Mouse (Mus musculus) limb, embryonic 12.5 days (tissue): ENCODE results near the gene Coro2b. TPM values are rescaled to one million over a fixed set of nuclear protein-coding genes. Genes with fewer than 3 reads are reported as not detected.
A peak's percentile ranks its signal among the peaks of the same experiment; 100 is the strongest.

Experiments
- ATAC-seq: fragments of 200-750 bp; cut with Nextera tagmentation; 2 replicates; pipeline ENCODE4 v1.8.0; 2017; ENCODE audit warnings: low read depth, moderate TSS enrichment; ENCODE audit not compliant: insufficient number of reproducible peaks, insufficient read depth, low FRiP score, low TSS enrichment
- H3K27ac ChIP-seq: fragments of 300-500 bp; sonication (generic); 2 replicates; pipeline ENCODE4 v1.5.1; 2016; ENCODE audit warnings: mild to moderate bottlenecking, moderate library complexity
- H3K27me3 ChIP-seq: fragments of 300-500 bp; sonication (generic); 2 replicates; pipeline ENCODE4 v1.6.1; 2016; ENCODE audit warnings: mild to moderate bottlenecking, moderate library complexity
- H3K36me3 ChIP-seq: fragments of 300-500 bp; sonication (generic); 2 replicates; pipeline ENCODE4 v1.6.1; 2016; ENCODE audit warnings: mild to moderate bottlenecking, moderate library complexity
- H3K4me1 ChIP-seq: fragments of 300-500 bp; sonication (generic); replicated peaks from 2 replicates; pipeline ENCODE4 v1.6.1; 2016
- H3K4me2 ChIP-seq: fragments of 300-500 bp; sonication (generic); 2 replicates; pipeline ENCODE4 v1.6.1; 2016; ENCODE audit warnings: mild to moderate bottlenecking, moderate library complexity
- H3K4me3 ChIP-seq: fragments of 300-500 bp; sonication (generic); replicated peaks from 2 replicates; pipeline ENCODE4 v1.5.1; 2016; ENCODE audit warnings: mild to moderate bottlenecking
- H3K9ac ChIP-seq: fragments of 300-500 bp; sonication (generic); replicated peaks from 2 replicates; pipeline ENCODE4 v1.6.1; 2016; ENCODE audit warnings: mild to moderate bottlenecking, moderate library complexity
- H3K9me3 ChIP-seq: fragments of 300-500 bp; sonication (generic); 2 replicates; pipeline ENCODE4 v1.6.1; 2016; ENCODE audit warnings: mild to moderate bottlenecking, moderate library complexity
- WGBS: fragments of 180-500 bp; shearing (Covaris S2); methylation state at CpG from one replicate; pipeline ENCODE4 v1.1.7; 2016; 5-methylcytosine and 5-hydroxymethylcytosine counted together
- polyA plus RNA-seq: library from polyadenylated mRNA; unstranded; fragments of >200 nt; fragmentation: Nextera tagmentation; extraction: Ambion mirVana; gene quantifications from 2 replicates; pipeline ENCODE4 v1.2.1, GENCODE M21; 2016

Gene Coro2b
- polyA plus RNA-seq, 1 experiment from 2014 or later: 8.0 TPM

DNA sequence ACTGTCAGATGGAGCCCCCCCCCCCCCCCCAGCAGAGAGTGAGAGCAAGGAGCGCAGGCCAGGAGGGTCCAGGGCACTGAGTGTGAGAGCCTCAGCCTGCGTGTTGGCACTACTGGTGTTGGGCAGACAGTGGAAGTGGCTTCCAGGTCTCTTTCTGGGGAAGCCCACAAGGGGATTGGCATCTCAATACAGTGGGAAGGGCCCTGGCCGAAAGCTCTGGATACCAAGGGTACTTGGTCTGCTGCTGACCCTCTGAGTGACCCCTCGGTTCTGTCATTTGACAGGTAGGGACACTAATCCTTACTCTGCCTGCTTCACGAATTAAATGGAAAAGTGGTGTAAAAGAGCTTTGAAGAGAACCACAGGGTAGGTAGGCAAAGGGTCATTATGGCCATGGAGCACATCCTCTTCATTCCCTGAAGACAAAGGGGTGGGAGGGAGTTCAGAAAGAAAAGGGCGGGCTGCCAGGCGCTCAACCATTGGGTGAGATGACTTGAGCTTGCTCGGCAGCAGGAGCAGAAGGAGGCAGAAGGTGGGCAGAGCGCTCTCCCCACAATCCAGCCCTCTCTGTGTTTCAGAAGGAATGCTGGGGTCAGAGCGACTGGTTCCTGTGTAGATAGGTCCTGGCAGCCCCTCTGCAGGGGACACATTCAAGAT lies 116.5 kb downstream of the Coro2b start:
- Histone ChIP-seq H3K4me3 (peak overlapping the region; percentile 27; the same call in 1 of the 2 replicates), H3K9ac (0 out of 2 replicates have a peak overlapping the region, but pooled peaks have one; percentile 40), H3K27ac (no peak overlapping the region), H3K27me3 (no peaks in the 10 kb centered on the region), H3K36me3 (no peaks in the 10 kb centered on the region), H3K9me3 (no peaks in the 10 kb centered on the region), H3K4me1 (peaks cover 15% of the 10 kb centered on the region), H3K4me2 (peak overlapping the region; percentile 53)
- ATAC-seq: 0 out of 2 replicates have a peak, but pooled peaks have one; percentile 8
- WGBS: 54% methylated on average over 10 of the region's 10 CpGs

DNA sequence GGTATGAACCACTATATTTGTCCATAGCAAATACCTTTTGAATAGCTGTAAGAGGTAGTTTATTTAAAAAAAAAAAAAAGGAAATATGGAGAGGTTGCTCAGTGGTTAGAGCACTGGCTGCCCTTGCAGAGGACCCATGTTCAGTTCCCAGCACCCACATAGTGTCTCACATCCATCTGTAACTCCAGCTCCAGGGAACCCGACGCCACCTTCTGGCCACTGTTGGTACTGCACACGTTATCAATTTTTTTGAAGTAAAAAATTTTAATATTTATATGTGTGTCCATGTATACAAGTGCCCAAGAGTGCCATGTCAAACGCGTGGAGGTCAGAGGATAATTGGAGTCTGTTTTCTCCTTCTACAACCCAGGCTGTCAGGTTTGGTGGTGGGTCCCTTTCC lies 118.1 kb downstream of the Coro2b start:
- no peak overlapping the region for H3K4me2 ChIP-seq
- no peaks in the 10 kb centered on the region for H3K9me3 ChIP-seq
- WGBS: 63% methylated on average over 5 of the region's 5 CpGs
- no peak for ATAC-seq
- H3K27ac ChIP-seq: no peak overlapping the region
- no peak overlapping the region for H3K9ac ChIP-seq
- H3K36me3 ChIP-seq: no peaks in the 10 kb centered on the region
- no peak overlapping the region for H3K4me3 ChIP-seq
- peaks cover 23% of the 10 kb centered on the region for H3K4me1 ChIP-seq
- H3K27me3 ChIP-seq: no peaks in the 10 kb centered on the region

GRCm38 (mm10) chr9:62407357-62408146 lies 129.3 kb downstream of the Coro2b start:
- no peak overlapping the region for H3K4me2 ChIP-seq
- no peak overlapping the region for H3K4me3 ChIP-seq
- H3K4me1 ChIP-seq: no peaks in the 10 kb centered on the region
- ATAC-seq: no peak
- H3K9me3 ChIP-seq: 0 out of 2 replicates have a peak, but pooled peaks cover 2% of the 10 kb centered on the region
- no peaks in the 10 kb centered on the region for H3K36me3 ChIP-seq
- H3K27ac ChIP-seq: no peak overlapping the region
- H3K27me3 ChIP-seq: no peaks in the 10 kb centered on the region
- H3K9ac ChIP-seq: no peak overlapping the region
- WGBS: 74% methylated on average over 5 of the region's 5 CpGs

GRCm38 (mm10) chr9:62406423-62407013 lies 130.3 kb downstream of the Coro2b start:
- no peak for ATAC-seq
- 84% methylated on average over 7 of the region's 7 CpGs for WGBS
- no peak overlapping the region for H3K4me2 ChIP-seq
- H3K4me3 ChIP-seq: no peak overlapping the region
- H3K27me3 ChIP-seq: no peaks in the 10 kb centered on the region
- H3K27ac ChIP-seq: no peak overlapping the region
- 0 out of 2 replicates have a peak, but pooled peaks cover 2% of the 10 kb centered on the region for H3K9me3 ChIP-seq
- H3K36me3 ChIP-seq: no peaks in the 10 kb centered on the region
- H3K9ac ChIP-seq: no peak overlapping the region
- H3K4me1 ChIP-seq: no peaks in the 10 kb centered on the region

GRCm38 (mm10) chr9:62401589-62401988 lies 135.3 kb downstream of the Coro2b start:
- ATAC-seq: no peak
- Histone ChIP-seq H3K9ac (no peak overlapping the region), H3K4me3 (no peak overlapping the region), H3K4me1 (peaks cover 9% of the 10 kb centered on the region; the same call in 1 of the 2 replicates), H3K4me2 (no peak overlapping the region), H3K9me3 (0 out of 2 replicates have a peak, but pooled peaks cover 2% of the 10 kb centered on the region), H3K27me3 (no peaks in the 10 kb centered on the region), H3K27ac (no peak overlapping the region), H3K36me3 (no peaks in the 10 kb centered on the region)
- WGBS: 60% methylated on average over 1 of the region's 1 CpGs

DNA sequence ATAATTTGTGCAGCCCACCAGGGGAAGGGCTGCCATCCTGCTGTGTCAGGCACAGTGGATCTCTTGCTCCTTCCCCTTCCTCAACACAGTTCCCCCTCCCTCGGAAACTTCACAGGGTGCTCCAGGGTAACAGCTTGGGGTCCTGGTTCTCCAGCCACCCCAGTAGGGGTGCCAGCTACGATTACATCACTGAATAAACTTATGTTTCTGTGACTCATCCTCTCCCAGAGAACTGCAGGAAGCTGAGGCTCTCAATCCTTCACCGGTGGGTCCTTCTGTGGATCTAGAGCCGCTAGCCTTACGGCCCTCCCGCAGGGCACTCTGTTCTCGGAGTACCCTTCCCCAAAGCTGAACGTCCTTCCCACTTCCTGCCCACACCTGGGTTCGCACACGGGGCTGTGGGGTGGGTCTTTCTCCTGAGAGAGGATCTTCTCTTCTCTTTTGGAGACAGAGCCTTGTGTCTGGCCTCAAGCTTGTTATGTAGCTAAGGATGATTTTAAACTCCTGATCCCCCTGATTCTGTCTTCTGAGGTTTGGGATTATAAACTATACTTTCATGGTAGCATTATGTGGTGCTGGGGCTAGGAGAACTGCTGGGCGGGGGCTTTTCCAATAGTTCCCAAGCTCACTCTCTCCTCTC lies 136.2 kb downstream of the Coro2b start:
- Histone ChIP-seq H3K4me3 (no peak overlapping the region), H3K36me3 (no peaks in the 10 kb centered on the region), H3K27me3 (no peaks in the 10 kb centered on the region), H3K4me2 (no peak overlapping the region), H3K9me3 (0 out of 2 replicates have a peak, but pooled peaks cover 2% of the 10 kb centered on the region), H3K9ac (no peak overlapping the region), H3K27ac (no peak overlapping the region), H3K4me1 (peaks cover 9% of the 10 kb centered on the region; the same call in 1 of the 2 replicates)
- no peak for ATAC-seq
- 55% methylated on average over 11 of the region's 11 CpGs for WGBS

DNA sequence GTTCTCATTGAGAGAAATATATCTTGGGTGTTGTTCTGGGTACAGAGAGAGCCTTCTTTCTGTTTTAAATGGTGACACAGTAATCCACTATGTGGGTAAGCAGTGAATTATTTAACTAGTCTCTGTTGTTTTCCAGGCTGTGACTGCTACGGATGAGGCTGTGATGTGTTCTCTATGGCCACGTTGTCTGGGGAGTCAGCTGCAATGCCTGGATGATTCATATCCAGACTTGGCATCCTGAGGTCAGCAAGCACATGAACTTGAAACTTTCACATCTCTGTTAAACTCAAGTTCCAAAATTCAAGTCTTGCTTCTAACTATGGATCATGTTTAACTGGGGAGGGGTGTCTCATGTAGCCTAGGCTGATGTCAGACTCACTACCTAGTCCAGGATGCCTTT lies 142.7 kb downstream of the Coro2b start:
- no peak overlapping the region for H3K4me2 ChIP-seq
- no peak for ATAC-seq
- 69% methylated on average over 2 of the region's 2 CpGs for WGBS
- no peak overlapping the region for H3K27ac ChIP-seq
- no peaks in the 10 kb centered on the region for H3K36me3 ChIP-seq
- no peaks in the 10 kb centered on the region for H3K27me3 ChIP-seq
- H3K4me3 ChIP-seq: no peak overlapping the region
- no peaks in the 10 kb centered on the region for H3K9me3 ChIP-seq
- H3K9ac ChIP-seq: no peak overlapping the region
- 0 out of 2 replicates have a peak, but pooled peaks cover 5% of the 10 kb centered on the region for H3K4me1 ChIP-seq

DNA sequence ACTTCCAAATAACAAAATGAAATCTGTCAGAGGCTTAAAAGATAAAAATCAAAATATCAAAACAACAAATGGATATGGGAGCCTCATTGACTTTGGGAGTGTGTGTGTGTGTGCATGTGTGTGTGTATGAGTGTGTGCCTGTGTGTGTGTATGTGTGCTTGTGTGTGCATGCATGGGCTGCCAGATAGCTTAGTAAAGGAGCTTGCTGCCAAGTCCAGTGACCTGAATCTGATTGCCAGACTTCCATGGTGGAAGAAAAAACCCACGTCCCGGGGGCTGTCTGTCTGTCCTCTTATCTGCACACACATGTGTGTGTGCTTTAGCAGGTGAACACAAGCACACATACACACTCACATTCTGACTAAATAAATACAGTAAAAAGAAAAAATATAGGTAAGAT lies 143.3 kb downstream of the Coro2b start:
- no peaks in the 10 kb centered on the region for H3K27me3 ChIP-seq
- no peak for ATAC-seq
- H3K9me3 ChIP-seq: no peaks in the 10 kb centered on the region
- WGBS: 89% methylated on average over 2 of the region's 2 CpGs
- H3K4me2 ChIP-seq: no peak overlapping the region
- H3K36me3 ChIP-seq: no peaks in the 10 kb centered on the region
- H3K9ac ChIP-seq: no peak overlapping the region
- H3K27ac ChIP-seq: no peak overlapping the region
- 0 out of 2 replicates have a peak, but pooled peaks cover 5% of the 10 kb centered on the region for H3K4me1 ChIP-seq
- no peak overlapping the region for H3K4me3 ChIP-seq

- 53% methylated on average over 9 of the region's 9 CpGs for WGBS
- ATAC-seq: no peak
Measured at GRCm38 (mm10) chr9:62389735-62390134, 147.1 kb downstream of the Coro2b start.

GRCm38 (mm10) chr9:62385727-62386518 lies 150.9 kb downstream of the Coro2b start:
- Histone ChIP-seq H3K9me3 (no peaks in the 10 kb centered on the region), H3K9ac (no peak overlapping the region), H3K4me3 (no peak overlapping the region), H3K27ac (no peak overlapping the region), H3K36me3 (no peaks in the 10 kb centered on the region), H3K4me1 (no peaks in the 10 kb centered on the region; the same call in 1 of the 2 replicates), H3K4me2 (no peak overlapping the region), H3K27me3 (no peaks in the 10 kb centered on the region)
- ATAC-seq: no peak
- WGBS: 91% methylated on average over 4 of the region's 4 CpGs

More at GRCm38 (mm10) chr9:62389735-62390134, 147.1 kb downstream of the Coro2b start:
- no peaks in the 10 kb centered on the region for H3K27me3 ChIP-seq
- H3K9ac ChIP-seq: no peak overlapping the region
- H3K9me3 ChIP-seq: no peaks in the 10 kb centered on the region
- no peaks in the 10 kb centered on the region for H3K4me1 ChIP-seq
- no peak overlapping the region for H3K4me3 ChIP-seq
- H3K4me2 ChIP-seq: no peak overlapping the region
- no peaks in the 10 kb centered on the region for H3K36me3 ChIP-seq
- no peak overlapping the region for H3K27ac ChIP-seq
